ENCODE assay signal across 7 mouse cellular contexts in the genomic region with DNA sequence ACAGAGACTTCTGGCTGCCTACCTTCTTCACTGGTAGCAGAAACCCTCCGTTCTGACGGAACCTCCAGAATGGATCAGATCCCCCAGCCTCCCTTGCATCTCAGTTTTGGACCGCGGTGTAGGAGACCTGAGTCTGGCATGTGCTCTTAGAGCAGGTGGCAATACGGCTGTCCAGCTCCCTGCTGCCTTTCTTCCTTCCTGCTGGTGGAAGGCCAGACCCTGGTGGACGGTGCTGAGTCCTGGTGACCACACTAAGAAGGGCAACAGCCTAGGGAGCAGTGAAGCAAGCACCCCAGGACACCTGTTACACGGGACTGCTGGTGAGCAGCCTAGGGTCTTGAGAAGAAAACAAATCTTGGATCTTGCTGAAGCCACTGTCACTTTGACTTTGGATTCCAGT.
"Had no signal": no experiment of that assay in that cellular context is flagged by ENCODE, and none has a peak within 500 bp of the region (broad histone marks: within the 10 kb centered on the region; RNA-seq: fewer than 3 reads in every experiment).

No protein-coding gene starts in this region.

- DNase-seq: kidney, postnatal 14 days; left cerebral cortex, postnatal 4 days; liver, embryonic 13.5 days; liver, postnatal 0 days; lung, postnatal 14 days; right cerebral cortex, postnatal 14 days; thymus, postnatal 36 days had no signal
